Mouse (Mus musculus) olfactory bulb, adult 2 months (tissue): ENCODE results near the gene Myh10.

ENCODE experiments used
- CTCF ChIP-seq: fragments of 200-500 bp; IDR thresholded peaks from 2 replicates; pipeline ENCODE4 v1.5.1; 2012; ENCODE audit warnings: low read depth, mild to moderate bottlenecking, low read length, moderate library complexity; ENCODE audit not compliant: insufficient read depth
- POLR2A ChIP-seq: fragments of 200-500 bp; IDR thresholded peaks from 2 replicates; pipeline ENCODE4 v1.6.1; 2012; ENCODE audit warnings: mild to moderate bottlenecking, low read depth, low read length, moderate library complexity; ENCODE audit not compliant: insufficient read depth

DNA sequence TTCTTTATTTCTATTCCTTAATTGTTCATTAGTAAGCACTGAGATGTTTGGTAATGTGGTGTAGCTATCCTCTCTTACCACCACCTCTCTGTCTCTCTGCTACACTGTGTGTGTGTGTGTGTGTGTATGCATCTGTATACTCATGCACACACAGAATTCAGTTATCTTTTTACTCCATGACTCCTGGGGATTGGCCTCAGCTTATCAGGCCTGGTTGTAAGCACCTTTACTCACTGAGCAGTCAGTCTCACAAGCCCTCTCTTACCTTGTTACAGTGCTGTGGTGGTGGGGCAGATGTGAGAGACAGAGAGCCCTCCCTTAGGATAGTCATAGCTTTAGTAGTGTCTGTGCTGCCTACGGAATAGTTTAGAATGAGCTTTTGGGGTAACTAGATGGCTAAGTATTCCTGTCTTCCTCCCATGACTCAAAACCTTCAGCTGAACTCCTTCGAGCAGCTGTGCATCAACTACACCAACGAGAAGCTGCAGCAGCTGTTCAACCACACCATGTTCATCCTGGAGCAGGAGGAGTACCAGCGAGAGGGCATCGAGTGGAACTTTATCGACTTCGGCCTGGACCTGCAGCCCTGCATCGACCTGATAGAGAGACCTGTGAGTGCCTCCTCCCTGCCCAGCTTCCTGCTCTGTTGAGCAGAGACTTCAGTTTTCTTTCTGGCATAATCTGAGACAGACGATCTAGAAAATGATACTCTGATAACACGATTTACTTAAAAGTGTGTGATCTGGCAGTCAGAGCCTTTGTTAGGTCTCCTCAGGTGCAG lies 76.6 kb downstream of the Myh10 start:
- TF ChIP-seq POLR2A (no peak), CTCF (no peak)
